Mouse (Mus musculus): ENCODE data around the gene Nup188.

Nup188 gene

DNA sequence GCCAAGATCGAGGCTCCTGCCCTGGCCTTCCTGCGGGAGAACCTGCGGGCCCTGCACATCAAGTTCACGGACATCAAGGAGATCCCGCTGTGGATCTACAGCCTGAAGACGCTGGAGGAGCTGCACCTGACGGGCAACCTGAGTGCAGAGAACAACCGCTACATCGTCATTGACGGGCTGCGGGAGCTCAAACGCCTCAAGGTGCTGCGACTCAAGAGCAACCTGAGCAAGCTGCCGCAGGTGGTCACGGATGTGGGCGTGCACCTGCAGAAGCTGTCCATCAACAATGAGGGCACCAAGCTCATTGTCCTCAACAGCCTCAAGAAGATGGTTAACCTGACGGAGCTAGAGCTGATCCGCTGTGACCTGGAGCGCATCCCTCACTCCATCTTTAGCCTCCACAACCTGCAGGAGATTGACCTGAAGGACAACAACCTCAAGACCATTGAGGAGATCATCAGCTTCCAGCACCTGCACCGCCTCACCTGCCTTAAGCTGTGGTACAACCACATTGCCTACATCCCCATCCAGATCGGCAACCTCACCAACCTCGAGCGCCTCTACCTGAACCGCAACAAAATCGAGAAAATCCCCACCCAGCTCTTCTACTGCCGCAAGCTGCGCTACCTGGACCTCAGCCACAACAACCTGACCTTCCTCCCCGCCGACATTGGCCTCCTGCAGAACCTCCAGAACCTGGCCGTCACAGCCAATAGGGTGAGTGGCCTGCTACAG, 29.4 kb upstream of the Nup188 start:
- no peak for DNase-seq (ENCODE audit: low spot score in 2 of 2)

DNA sequence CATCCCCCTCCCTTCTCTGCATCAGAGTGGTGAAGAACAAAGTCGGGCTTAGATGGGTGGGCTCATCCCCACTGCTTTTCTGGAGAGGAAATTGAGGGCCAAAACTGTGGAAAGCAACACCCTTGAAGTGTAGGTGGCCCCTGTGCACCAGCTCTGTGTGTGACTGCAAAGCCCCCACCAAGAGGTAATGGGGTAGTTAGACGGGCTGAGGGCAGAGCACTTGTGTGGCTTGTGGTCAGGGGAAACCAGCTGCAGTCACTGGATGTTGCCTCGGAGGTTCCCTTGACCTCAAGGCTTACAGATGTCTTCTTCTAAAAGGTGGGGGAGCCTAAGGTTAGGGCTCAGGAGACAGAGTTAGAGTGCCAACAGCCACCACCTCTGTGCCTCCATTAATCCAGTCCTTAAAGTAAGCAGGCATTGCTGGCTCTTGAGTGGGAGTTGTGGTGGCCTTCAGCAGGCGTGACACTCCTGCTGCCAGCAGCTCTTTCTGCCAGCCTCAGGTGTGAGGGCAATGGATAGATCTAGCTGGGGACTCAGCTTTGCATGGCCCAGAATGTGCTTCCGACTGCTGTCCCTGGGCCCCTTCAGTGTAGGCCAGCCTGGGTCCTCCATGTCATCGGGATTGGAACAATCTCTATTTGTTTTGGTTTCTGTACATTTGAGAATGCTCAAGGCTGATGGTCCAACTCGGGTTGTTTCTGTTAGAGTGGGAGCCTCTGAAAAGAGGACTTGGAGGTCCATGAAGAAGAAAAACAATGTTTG, 28.3 kb upstream of the Nup188 start:
- DNase-seq (ENCODE audit: low spot score in 2 of 2): no peak

DNA sequence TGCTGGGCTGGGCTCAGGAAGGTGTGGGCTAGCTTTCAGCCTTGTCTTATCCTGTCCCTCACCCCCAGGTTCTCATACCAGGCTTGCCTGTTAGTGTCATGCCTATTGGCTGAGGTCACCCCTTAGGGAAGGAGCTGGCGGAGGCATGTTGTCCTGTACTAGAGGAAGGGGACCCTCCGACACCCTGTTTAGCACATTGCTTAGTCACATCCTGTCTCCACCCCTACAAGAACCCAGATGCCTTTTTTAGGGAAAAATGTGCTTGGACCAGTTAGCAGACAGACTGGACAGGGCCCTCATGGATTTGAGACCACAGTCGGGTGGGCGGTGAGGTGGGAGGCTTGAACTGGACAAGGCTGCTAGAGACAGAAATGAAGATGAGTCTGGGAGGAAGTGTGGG, 27.6 kb upstream of the Nup188 start:
- DNase-seq (ENCODE audit: low spot score in 2 of 2): no peak

DNA sequence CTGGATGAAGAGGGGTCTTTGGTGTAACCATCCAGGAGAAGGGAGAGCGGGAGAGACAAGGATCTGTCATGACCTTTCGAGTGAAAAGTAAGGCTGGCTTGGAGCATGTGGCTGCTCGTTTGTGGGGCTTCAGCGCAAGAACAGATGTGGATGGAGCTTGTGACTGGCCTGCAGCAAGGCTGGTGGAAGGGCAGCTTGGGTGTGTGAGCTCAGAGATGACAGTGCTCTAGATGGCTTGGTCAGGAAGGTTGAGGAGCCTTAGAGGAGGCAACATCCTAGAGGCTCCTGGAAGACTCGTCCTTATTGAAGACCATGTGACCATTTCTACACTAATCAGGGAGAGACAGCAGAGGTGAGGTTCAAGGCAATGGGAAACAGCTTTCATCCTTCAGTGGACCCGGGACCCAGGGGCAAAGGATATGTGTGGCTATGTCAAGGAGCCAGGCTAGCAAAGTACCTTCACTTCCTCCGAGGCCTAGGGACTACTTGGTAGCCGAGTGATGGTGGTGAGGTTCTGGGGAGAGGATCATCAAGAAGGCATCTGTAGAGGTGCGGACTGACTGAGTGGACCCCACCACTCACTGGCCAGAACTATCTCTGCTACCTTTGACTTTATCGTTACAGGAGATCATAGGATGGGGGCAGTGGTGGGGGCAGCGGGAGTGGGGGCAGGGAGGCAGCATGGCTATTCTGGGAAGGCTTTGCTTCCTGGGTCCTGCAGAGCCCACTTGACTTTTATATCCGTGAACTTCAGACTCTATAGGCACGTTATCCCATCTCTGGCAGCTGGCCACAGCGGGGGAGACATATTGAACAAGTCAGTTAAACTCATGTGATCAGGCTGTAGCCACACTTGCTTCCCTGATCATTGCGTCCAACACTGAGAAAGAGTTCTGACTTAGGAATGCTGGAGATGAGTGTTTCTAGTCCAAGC, 26.8 kb upstream of the Nup188 start:
- DNase-seq (ENCODE audit: low spot score in 2 of 2): no peak

DNA sequence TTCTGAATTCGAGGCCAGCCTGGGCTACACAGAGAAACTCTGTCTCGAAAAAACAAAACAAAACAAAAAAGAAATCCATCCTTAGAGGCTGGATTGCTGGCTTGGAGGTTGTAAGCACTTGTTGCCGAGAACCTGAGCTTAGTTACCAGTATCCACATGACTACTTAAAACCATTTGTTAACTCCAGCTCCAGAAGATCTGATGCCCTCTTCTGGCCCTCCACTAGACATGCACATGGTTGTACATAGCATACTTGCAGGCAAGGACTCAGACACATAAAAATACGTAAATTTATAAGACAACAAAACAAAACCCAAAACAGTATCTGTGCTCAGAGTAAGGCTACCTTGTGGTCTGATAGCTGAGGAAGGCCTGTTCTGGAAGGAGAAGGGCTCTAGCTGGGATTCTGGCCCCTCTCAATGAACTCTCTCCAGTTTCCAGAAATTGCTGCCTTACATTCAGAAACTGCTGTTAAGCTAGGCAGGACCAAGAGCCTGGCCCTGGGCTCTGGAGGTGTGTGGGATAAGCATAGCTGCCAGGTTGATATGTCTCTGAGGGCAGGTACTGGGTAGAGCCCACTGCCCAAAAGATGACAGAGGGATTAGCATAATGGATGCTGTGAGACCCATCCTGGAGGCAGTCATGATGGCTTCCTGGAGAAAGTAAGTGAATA, 25.0 kb upstream of the Nup188 start:
- no peak for DNase-seq (ENCODE audit: low spot score in 2 of 2)

DNA sequence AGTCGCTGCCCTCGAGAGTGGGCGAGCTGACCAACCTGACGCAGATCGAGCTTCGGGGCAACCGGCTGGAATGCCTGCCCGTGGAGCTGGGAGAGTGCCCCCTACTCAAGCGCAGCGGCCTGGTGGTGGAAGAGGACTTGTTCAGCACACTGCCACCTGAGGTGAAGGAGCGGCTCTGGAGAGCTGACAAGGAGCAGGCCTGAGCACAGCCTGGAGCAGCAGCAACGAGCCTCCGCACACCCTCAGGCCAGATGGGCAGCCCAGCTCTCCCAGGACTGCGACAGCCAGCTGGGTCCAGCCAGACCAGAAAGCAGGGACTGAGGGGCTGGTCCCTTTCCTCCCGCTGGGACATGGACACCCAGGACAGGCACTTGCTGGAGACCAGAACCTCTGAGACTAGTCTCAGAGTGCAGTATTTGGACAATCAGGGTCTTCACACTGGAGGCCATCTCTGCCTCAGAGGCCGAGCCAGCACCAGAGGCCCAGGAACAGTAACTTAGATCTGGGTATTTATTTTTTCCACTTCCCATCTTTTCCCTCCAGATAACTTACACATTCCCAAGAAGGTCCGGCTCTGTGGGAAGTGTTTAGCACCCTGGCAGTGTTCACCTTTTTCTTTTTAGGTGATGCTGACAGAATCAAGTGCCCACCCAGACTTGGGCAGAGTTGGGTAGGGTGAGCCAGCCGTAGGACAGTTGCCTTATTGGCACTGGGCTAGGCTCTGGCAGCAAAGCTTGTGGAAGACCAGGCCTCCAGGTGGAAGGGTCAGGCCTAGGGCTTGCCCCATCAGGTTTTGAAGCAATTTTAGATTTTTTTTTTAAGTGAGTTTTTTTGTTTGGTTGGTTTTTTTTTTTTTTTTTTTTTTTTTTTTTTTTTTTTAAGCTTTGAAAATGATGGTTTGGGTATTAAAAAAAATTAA, 24.0 kb upstream of the Nup188 start:
- no peak for DNase-seq (ENCODE audit: low spot score in 2 of 2)

DNA sequence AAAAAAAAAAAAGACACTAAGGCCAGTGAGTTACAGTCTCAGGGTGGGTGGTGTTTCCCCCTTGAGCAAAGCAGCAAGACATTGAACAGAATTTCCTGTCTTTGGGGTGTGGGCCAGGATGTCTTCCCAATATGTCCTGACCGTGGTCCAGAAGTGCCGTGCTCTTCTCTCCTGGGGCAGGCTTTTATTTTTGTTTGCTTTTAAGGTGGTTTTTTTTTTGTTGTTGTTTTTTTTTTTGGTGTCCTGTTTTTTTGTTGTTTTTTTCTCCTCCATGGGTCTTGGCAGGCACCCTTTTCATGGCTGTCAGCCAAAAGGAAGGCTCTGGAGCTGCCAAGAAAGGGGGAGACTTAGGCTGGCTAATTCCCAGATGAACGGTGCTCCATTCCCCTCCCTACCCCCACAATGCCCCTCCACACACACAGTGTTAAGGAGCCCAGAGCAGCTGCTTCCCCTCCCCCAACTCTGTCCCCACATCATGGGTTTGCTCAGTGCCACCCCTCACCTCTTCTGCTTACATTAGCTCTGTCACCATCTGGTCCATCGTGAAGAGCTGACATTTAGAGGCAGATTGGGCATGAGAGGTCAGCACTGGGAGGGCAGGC, 23.3 kb upstream of the Nup188 start:
- DNase-seq (ENCODE audit: low spot score in 2 of 2): peak; percentile 68 to 69

DNA sequence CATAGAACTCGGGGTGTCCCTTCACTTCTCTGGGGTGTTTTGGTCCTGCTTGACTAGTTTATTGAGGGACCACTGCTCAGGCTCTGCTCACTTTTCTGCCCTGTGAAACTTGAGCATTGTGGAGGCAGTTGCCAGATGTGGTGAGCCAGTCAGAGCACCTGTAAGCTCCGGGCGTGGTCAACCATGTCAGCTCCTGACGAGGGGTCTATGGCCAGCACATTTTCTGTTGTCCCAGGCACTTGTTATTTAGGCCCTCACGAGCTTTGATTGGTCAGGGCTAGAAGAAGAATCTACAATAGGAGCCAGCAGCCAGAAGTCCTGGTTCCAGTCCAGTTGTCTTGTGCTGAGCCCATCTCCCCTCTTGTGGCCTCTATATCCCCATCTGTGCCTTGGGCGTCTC, 22.4 kb upstream of the Nup188 start:
- no peak for DNase-seq (ENCODE audit: low spot score in 2 of 2)

DNA sequence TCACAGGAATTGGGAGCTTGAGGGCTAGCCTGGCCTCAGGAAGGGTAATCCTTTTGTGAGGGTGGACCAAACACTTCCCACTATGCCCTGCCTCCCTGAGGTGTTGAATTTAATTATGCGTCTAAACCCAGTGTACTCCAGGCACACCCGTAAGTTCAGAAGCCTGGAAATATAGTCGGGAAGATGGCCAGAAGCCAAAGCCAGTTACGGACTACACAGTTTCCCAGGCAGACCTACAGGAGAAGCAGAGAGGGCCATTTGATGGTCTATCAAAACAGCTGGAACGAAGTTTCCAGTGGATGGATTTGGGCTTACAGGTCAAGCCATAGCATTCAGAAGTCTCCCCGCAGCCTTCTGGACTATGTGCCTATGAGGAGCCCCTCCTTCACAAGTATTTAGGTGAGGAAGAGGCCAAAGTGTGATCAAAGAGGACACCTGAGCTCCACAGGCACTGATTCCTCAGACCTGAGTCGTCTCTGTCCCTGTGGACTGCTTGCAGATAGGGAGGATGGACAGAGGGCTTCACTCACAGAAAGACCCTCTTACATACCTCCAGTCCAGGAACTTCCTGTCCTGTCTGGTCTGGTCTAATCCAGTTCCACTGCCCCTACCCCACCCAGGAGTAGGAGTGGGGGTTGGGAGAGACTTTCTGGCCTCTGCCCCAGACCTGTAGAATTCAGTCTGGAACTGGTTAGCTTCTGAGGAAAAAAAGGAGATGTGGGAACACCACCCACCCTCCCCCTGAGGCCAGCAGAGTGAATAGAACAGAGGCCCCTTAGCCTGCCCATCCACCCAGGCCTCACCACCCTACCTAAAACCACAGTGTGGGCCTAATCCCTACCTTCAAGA, 21.3 kb upstream of the Nup188 start:
- DNase-seq (ENCODE audit: low spot score in 2 of 2): no peak

DNA sequence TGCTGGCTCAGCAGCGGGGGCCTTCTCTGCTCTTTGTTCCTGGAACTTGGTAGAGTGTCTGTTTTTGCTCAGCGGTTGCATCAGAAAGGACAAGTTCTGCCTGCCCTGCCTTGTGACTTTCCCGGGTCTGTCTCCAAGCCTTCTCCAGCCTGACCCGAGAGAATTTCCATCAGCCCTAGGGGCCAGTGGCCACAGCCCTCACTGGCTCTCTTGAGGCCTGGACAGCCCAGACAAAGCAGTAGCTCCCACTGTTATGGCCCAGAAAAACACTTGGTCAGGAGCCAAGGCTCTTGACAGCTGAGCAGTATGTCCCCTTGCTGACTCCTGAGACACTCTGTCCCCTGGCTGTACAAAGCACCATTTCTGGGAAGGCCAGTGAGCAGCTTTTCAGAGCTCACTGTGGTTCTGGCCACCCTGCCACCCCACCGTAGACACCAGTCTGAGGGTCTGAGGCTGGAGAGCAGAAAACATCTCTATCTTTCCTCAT, 20.4 kb upstream of the Nup188 start, which contains the start of gene Phyhd1:
Phyhd1 (plus strand) TSS at position 437 of the 487 bp plus-strand sequence.
- DNase-seq (ENCODE audit: low spot score in 2 of 2): peak; percentile 46 to 73

DNA sequence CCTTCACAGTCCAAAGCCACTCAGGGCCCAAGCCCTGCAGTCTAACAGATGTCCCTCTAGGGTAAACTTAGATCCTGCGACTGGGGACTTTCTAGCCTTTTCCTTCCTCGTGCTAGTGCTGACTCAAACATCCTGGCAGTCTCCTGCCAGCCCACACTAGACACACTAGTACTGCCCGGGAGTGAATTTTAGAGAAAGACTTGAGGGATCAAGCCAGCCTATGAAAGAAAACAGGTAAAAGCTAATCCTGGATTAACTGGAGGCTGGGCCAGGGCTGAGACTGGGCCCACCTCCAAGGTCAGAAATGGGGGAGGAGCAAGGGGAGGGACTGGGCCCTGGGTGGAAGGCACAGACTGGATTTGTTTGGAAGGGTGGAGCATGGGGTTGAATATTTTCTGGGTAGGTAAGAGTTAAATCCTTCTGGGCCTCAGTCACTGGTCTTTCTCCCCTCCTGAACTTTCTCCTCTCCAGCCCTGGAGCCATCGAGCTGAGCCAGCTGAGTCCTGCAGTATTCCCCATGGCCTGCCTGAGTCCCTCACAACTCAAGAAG, 19.7 kb upstream of the Nup188 start:
- no peak for DNase-seq (ENCODE audit: low spot score in 2 of 2)

DNA sequence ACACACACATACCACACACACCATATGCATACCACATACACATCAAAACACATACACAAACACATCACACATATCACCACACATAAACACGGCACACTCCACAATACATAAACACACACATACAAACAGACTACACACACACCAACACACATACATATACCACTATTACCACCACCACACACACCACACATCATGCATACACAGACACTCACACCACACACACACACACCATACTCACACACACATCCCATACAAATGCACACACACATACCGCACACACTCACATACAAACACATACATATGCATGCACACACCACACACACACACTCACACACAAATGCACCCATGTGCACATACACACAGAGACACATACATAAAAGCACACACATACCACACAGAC, 18.7 kb upstream of the Nup188 start:
- DNase-seq (ENCODE audit: low spot score in 2 of 2): no peak

DNA sequence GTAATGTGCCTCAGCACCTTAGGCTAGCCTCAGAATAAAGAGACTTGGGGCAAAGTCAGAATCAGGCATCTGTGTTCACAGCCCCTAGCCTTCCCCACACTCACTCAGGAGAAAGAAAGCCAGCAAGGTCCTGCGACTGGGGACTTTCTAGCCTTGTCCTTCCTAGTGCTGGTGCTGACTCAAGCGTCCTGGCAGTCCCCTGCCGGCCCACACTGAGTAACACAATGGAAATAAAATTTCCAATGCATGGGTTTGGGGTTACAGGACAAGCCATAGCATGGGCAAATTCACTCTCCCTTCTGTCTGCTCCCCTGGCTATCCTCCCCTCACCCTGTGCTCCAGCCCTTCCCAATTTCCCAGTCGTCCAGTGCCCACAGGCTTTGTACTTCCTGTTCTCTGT, 17.8 kb upstream of the Nup188 start:
- no peak for DNase-seq (ENCODE audit: low spot score in 2 of 2)

DNA sequence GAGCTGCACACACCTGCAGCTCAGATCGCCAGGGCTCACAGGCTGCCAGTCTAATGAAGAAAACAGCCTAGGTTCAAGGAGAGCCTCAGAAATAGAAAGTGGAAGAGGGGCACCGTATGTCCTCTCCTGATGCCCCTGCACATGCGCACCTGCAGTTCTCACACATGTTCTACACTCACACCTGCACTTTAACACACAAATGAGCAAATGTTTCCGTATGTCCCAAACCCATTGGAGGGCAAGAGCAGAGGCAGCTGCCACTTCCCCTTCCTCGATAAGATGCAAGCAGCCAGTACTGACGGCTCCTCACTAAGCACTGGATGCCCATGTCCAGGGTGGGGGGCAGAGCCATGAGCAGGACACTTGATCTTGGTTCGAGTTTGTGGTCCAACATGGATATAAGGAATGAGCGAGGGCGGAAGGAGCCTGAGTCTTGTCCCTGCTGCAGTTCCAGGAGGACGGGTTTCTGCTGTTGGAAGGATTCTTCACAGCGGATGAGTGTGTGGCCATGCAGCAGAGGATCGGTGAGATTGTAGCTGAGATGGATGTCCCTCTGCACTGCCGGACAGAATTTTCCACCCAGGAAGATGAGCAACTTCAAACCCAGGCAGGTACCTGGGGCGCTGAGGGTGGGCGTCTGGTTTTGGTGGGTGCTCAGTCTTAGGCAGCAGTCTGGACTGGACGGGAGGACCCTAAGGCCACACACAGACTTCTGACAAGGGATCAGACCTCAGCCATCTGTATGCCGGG, 16.8 kb upstream of the Nup188 start:
- no peak for DNase-seq (ENCODE audit: low spot score in 2 of 2)

DNA sequence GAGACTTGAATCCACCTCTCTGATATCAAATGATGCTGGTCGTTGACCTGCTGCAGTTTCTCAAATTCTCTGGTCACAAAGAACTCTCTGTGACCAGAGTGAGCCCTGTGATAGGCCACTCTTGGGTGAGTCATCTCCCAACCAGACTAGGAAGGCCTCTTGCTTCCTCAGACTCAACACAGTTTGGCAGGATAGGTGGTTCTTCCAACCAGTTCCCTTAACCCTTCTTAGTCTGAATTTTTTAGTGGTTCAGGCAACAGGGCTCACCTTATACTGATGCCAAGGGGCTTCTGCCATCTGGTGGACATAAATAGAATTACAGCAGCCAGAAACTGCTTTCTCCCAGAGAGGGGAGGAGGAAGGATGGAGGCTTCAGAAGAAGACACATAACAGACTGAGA, 16.1 kb upstream of the Nup188 start:
- DNase-seq (ENCODE audit: low spot score in 2 of 2): peak; percentile 40 to 59

DNA sequence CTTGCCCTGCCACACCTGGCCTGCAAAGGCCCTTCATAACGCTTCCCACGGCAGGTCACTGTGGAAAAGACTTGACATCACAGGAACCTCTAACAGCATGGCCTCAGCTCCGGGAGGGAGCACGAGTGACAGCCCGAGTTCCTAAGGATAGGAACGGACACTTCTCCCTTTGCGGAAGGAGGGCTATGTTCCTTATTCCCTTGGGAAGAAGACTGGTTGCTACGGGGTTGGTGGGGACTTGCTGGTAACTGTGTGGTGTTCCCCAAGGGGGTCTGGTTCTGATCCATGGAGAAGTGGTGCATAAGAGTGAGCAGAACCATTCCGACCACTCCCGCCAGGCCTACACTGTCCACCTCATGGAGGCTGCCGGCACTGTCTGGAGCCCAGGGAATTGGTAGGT, 5.5 kb upstream of the Nup188 start, which contains the start of gene Gm28038:
Gm28038 (plus strand) TSS at position 301 of the 400 bp plus-strand sequence.
- DNase-seq (ENCODE audit: low spot score in 2 of 2): no peak

DNA sequence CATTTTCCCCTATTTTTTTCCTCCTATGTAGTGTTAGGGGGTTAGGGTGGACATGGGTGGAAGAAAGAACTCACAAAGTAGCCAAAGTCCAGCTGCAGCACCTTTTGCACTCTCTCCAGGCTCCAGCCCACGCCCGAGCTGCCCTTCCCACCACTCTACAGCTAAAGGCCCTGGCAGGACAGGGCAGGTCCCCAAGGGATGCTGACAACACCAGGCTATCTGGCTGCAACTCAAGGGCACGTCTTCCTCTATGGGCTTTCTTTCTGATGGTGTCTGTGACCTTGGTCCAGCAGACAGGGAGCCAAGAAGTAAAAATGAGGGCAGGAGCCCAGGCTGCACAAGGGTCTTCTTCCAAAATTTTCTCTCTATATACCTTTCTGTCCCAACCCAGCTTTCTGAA, 4.5 kb upstream of the Nup188 start:
- DNase-seq (ENCODE audit: low spot score in 2 of 2): no peak

DNA sequence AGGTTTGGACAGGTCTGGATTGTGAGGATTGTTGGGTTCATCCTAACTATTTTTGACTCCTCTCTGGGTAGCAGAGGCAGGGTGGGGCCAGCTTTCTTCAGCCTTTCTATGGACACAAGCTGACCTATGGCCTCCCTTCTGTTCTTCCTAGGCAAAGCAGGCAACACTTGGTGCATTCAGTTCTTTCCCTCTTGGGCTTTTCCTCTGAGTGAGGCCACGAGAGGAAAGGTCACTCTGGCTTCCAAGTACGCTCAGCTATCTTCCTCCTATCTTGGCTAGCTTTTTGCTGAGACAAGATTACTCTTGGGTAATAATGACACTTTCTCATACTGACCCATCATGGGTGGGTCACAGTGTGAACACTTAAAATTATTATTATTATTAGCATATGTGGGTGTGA, 3.0 kb upstream of the Nup188 start:
- DNase-seq (ENCODE audit: low spot score in 2 of 2): no peak
